Mouse (Mus musculus) T-helper 1 cell (primary cell): ENCODE results near the gene Clec3a.

Experiments
- in situ Hi-C: fragments of 300-600 bp; cut with MboI, MseI; formaldehyde crosslinking; loops from one replicate; pipeline ENCODE4 v1.15.1; 2025; ENCODE audit warnings: high pct_unique_total_duplicates

Clec3a gene

GRCm38 (mm10) chr8:114417786-114418185 is at the start of gene Clec3a:
TSS of gene Clec3a (plus strand) at chr8:114418086.
- in situ Hi-C loops = no loop called here

GRCm38 (mm10) chr8:114369038-114369976 is 48.6 kb upstream of the Clec3a start:
- in situ Hi-C loops = loop anchor here (10.0 to 25.0 kb wide), 2 partner anchors 55 to 707 kb away; no protein-coding TSS in a partner anchor

- in situ Hi-C loops = loop anchor here (10.0 to 25.0 kb wide), 2 partner anchors 712 to 900 kb away; no protein-coding TSS in a partner anchor
Measured at GRCm38 (mm10) chr8:114374390-114374789, 43.5 kb upstream of the Clec3a start.

GRCm38 (mm10) chr8:114384189-114384588 is 33.7 kb upstream of the Clec3a start:
- in situ Hi-C loops = no loop called here

- in situ Hi-C loops = no loop called here
Measured at GRCm38 (mm10) chr8:114387494-114387893, 30.4 kb upstream of the Clec3a start.

- in situ Hi-C loops = no loop called here
Measured at GRCm38 (mm10) chr8:114390465-114391254, 27.2 kb upstream of the Clec3a start.

- in situ Hi-C loops = no loop called here
Measured at GRCm38 (mm10) chr8:114398326-114398725, 19.6 kb upstream of the Clec3a start.

GRCm38 (mm10) chr8:114399273-114399672 is 18.6 kb upstream of the Clec3a start:
- in situ Hi-C loops = no loop called here

- in situ Hi-C loops = no loop called here
Measured at GRCm38 (mm10) chr8:114401679-114402078, 16.2 kb upstream of the Clec3a start.

- in situ Hi-C loops = no loop called here
Measured at GRCm38 (mm10) chr8:114411421-114411820, 6.5 kb upstream of the Clec3a start.

GRCm38 (mm10) chr8:114418486-114418885 is 600 bp downstream of the Clec3a start:
- in situ Hi-C loops = no loop called here

GRCm38 (mm10) chr8:114418904-114419303 is 1.0 kb downstream of the Clec3a start:
- in situ Hi-C loops = no loop called here

- in situ Hi-C loops = loop anchor here (10.0 kb wide), 1 partner anchor 57 kb away; no protein-coding TSS in a partner anchor
Measured at GRCm38 (mm10) chr8:114421544-114421943, 3.7 kb downstream of the Clec3a start.

GRCm38 (mm10) chr8:114438236-114438635 is 20.4 kb downstream of the Clec3a start:
- in situ Hi-C loops = loop anchor here (10.0 kb wide), 1 partner anchor 763 kb away; no protein-coding TSS in a partner anchor

- in situ Hi-C loops = loop anchor here (10.0 kb wide), 2 partner anchors 765 to 785 kb away; no protein-coding TSS in a partner anchor
Measured at GRCm38 (mm10) chr8:114439334-114440204, 21.7 kb downstream of the Clec3a start, which contains the start of gene Wwox. TSS of gene Wwox (plus strand) at chr8:114439655.

- in situ Hi-C loops = loop anchor here (10.0 kb wide), 1 partner anchor 785 kb away; no protein-coding TSS in a partner anchor
Measured at GRCm38 (mm10) chr8:114440205-114440589, 22.3 kb downstream of the Clec3a start.

GRCm38 (mm10) chr8:114441616-114442015 is 23.7 kb downstream of the Clec3a start:
- in situ Hi-C loops = loop anchor here (10.0 kb wide), 1 partner anchor 787 kb away; no protein-coding TSS in a partner anchor

GRCm38 (mm10) chr8:114446884-114447283 is 29.0 kb downstream of the Clec3a start:
- in situ Hi-C loops = loop anchor here (10.0 kb wide), 1 partner anchor 792 kb away; no protein-coding TSS in a partner anchor

- in situ Hi-C loops = loop anchor here (10.0 kb wide), 1 partner anchor 1263 kb away; no protein-coding TSS in a partner anchor
Measured at GRCm38 (mm10) chr8:114452278-114452677, 34.4 kb downstream of the Clec3a start.

GRCm38 (mm10) chr8:114452781-114453221 is 34.9 kb downstream of the Clec3a start:
- in situ Hi-C loops = loop anchor here (10.0 kb wide), 1 partner anchor 1262 kb away; no protein-coding TSS in a partner anchor
